Mouse (Mus musculus) stomach, postnatal 0 days (tissue): ENCODE measurements around the gene Tnfrsf1b.

Source experiments
- CTCF ChIP-seq: IDR thresholded peaks from 2 replicates; pipeline ENCODE4 v1.5.1; 2016; ENCODE audit warnings: antibody characterized with exemption, low read depth, mild to moderate bottlenecking, moderate library complexity
- EP300 ChIP-seq: optimal IDR thresholded peaks from 2 replicates; pipeline ENCODE3; 2016; ENCODE audit warnings: antibody characterized with exemption

DNA sequence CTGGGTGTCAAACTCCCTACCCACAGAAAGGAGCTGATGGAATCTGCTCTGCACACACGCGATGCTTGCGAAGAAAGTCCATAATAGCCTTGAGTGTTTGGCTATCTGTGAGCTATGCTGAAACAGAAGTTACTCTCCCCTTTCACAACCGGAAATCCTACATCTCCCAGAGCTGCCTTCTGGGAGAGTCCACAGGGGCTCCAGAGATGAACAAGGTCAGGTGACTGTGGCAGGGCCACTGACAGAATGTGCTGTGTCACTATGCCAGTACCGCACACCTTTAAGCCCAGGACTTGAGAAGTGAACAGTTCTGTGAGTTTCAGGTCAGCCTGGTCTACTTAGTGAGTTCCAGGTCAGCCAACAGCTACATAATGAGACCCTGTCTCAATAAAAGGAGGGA is 47.9 kb upstream of the Tnfrsf1b start:
- no peak for TF ChIP-seq CTCF
- no peak for TF ChIP-seq EP300
